8 mouse cellular contexts compared by ENCODE assay signal in genomic region chr13:81351462-81352155, GRCm38 (mm10).
DNase-seq lines count a peak whose midpoint lies in the region; ATAC-seq and TF ChIP-seq lines count a peak whose summit lies in the region.

No protein-coding gene starts in this region.

- 71% methylated on average over 14 of the region's 14 CpGs for WGBS in neural tube, embryonic 13.5 days
- 28% methylated on average over 14 of the region's 14 CpGs for WGBS in heart, embryonic 13.5 days
- 41% methylated on average over 14 of the region's 14 CpGs for WGBS in kidney, postnatal 0 days

- no peak for ATAC-seq in neural tube, embryonic 13.5 days (ENCODE audit: low read depth)
- peak; percentile 70 for ATAC-seq in heart, embryonic 13.5 days (ENCODE audit: extremely low read depth, insufficient number of reproducible peaks, low FRiP score, low TSS enrichment)
- peak; percentile 52; the same call in 1 of the 2 replicates for ATAC-seq in kidney, postnatal 0 days (replicated peaks; ENCODE audit: low FRiP score, low read depth)

- DNase-seq in neural tube, embryonic 10.5 days (ENCODE audit: extremely low spot score, low spot score) = no peak
- DNase-seq in kidney, postnatal 0 days (ENCODE audit: low spot score) = peak; percentile 80
- peak; percentile 73 to 80 for DNase-seq in lung, postnatal 4 days
- DNase-seq in testis, postnatal 14 days (ENCODE audit: low spot score) = peak; percentile 24
- no peak for DNase-seq in right cerebral cortex, postnatal 25 days
- DNase-seq in right cerebral cortex, postnatal 36 days (ENCODE audit: low spot score in 2 of 2) = no peak

- H3K9ac ChIP-seq in neural tube, embryonic 13.5 days = no peak overlapping the region
- peak overlapping the region; percentile 45 for H3K9ac ChIP-seq in heart, embryonic 13.5 days
- 0 out of 2 replicates have a peak overlapping the region, but pooled peaks have one; percentile 18 for H3K9ac ChIP-seq in kidney, postnatal 0 days (ENCODE audit: low read depth, low read length)

- no peak overlapping the region for H3K27ac ChIP-seq in neural tube, embryonic 13.5 days (replicated peaks)
- H3K27ac ChIP-seq in heart, embryonic 13.5 days (replicated peaks) = peak overlapping the region; percentile 80
- H3K27ac ChIP-seq in kidney, postnatal 0 days = peak overlapping the region; percentile 83

- no peak for TF ChIP-seq CTCF in kidney, postnatal 0 days (IDR thresholded peaks at IDR 0.05; ENCODE audit: low read depth)

- peak overlapping the region; percentile 13; the same call in 1 of the 2 replicates for H3K4me2 ChIP-seq in neural tube, embryonic 13.5 days
- H3K4me2 ChIP-seq in heart, embryonic 13.5 days = peak overlapping the region; percentile 58
- peak overlapping the region; percentile 30 for H3K4me2 ChIP-seq in kidney, postnatal 0 days (ENCODE audit: low read length)

- H3K27me3 ChIP-seq in neural tube, embryonic 13.5 days = no peaks in the 10 kb centered on the region
- H3K27me3 ChIP-seq in heart, embryonic 13.5 days (replicated peaks) = no peaks in the 10 kb centered on the region
- H3K27me3 ChIP-seq in kidney, postnatal 0 days (ENCODE audit: insufficient read depth, low read length) = no peaks in the 10 kb centered on the region

- no peaks in the 10 kb centered on the region for H3K36me3 ChIP-seq in neural tube, embryonic 13.5 days
- no peaks in the 10 kb centered on the region for H3K36me3 ChIP-seq in heart, embryonic 13.5 days
- H3K36me3 ChIP-seq in kidney, postnatal 0 days (ENCODE audit: insufficient read depth, low read length) = no peaks in the 10 kb centered on the region

- H3K9me3 ChIP-seq in neural tube, embryonic 13.5 days = no peaks in the 10 kb centered on the region
- H3K9me3 ChIP-seq in heart, embryonic 13.5 days = no peaks in the 10 kb centered on the region
- H3K9me3 ChIP-seq in kidney, postnatal 0 days (replicated peaks; ENCODE audit: low read length) = no peaks in the 10 kb centered on the region

- no peaks in the 10 kb centered on the region for H3K4me1 ChIP-seq in neural tube, embryonic 13.5 days (replicated peaks)
- peaks cover 13% of the 10 kb centered on the region for H3K4me1 ChIP-seq in heart, embryonic 13.5 days
- peaks cover 6% of the 10 kb centered on the region; the same call in 1 of the 2 replicates for H3K4me1 ChIP-seq in kidney, postnatal 0 days (replicated peaks; ENCODE audit: insufficient read depth, low read length)

- no peak overlapping the region for H3K4me3 ChIP-seq in neural tube, embryonic 13.5 days
- peak overlapping the region; percentile 32 for H3K4me3 ChIP-seq in heart, embryonic 13.5 days
- H3K4me3 ChIP-seq in kidney, postnatal 0 days (replicated peaks; ENCODE audit: low read depth, low read length) = no peak overlapping the region; the same call in 1 of the 2 replicates

Comparison
In these comparisons a context has a peak if more than half of its experiments do, and no peak if none do; other contexts are left out.
1. DNase-seq: peak in kidney, postnatal 0 days (single experiment), lung, postnatal 4 days (2 of 2) and testis, postnatal 14 days (single experiment); none in neural tube, embryonic 10.5 days (single experiment), right cerebral cortex, postnatal 25 days (single experiment) and right cerebral cortex, postnatal 36 days (0 of 2).
2. Peak in every context shown above with its lines, with median percentiles within 50 percentile points of each other: H3K4me2 ChIP-seq.